ENCODE assay signal across 25 mouse cellular contexts in the genomic region with DNA sequence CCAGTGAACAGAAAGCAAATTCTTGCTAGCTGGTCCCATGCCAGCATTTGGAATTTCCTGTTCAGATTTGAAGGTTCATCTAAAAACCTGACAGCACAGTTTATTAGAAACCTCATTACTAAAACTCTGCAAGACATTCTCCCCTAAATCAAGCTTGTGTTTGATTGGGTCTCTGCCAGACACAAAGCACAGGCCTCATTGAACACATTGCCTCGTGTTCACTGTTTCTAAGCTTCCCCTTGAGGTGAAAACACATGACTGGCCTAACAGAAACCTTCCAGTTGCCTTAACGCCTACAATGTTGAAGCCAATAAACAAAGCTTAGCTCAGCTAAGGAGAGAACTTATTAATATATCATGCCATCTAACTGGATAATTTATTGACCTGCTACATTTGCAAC. TPM values are rescaled to one million over a fixed set of nuclear protein-coding genes. Genes with fewer than 3 reads are reported as not detected.
DNase-seq lines count a peak whose midpoint lies in the region; ATAC-seq lines count a peak whose summit lies in the region.
"Had no signal": no experiment of that assay in that cellular context is flagged by ENCODE, and none has a peak within 500 bp of the region (broad histone marks: within the 10 kb centered on the region; RNA-seq: fewer than 3 reads in every experiment).

No protein-coding gene starts in this region.

- ATAC-seq in embryonic facial prominence, embryonic 14.5 days (ENCODE audit: low read depth): no peak
- no peak for ATAC-seq in heart, embryonic 11.5 days (replicated peaks; ENCODE audit: insufficient number of reproducible peaks, low FRiP score, low TSS enrichment)
- ATAC-seq in limb, embryonic 12.5 days (ENCODE audit: insufficient number of reproducible peaks, insufficient read depth, low FRiP score, low TSS enrichment, low read depth): peak; percentile 75; the same call in 1 of the 2 replicates
- ATAC-seq: CD4-positive, CD25-positive, alpha-beta regulatory T cell, adult 4 months; inflammation-experienced regulatory T-cells, adult 6 months; intestine, postnatal 0 days had no signal

- H3K9ac ChIP-seq in embryonic facial prominence, embryonic 14.5 days (ENCODE audit: low read depth, low read length): no peak overlapping the region
- no peak overlapping the region for H3K9ac ChIP-seq in heart, embryonic 11.5 days (ENCODE audit: low read depth, low read length)
- no peak overlapping the region for H3K9ac ChIP-seq in limb, embryonic 12.5 days (replicated peaks)
- H3K9ac ChIP-seq: embryonic facial prominence, embryonic 13.5 days; hindbrain, embryonic 12.5 days had no signal

- peak; percentile 11 for DNase-seq in embryonic facial prominence, embryonic 14.5 days (ENCODE audit: low spot score)
- DNase-seq in embryonic facial prominence, embryonic 10.5 days (ENCODE audit: low spot score): no peak
- peak; percentile 11 for DNase-seq in heart, adult 11 months
- no peak for DNase-seq in limb, embryonic 10.5 days (ENCODE audit: low spot score)
- peak; percentile 1 for DNase-seq in forelimb bud, embryonic 11.5 days (ENCODE audit: low read depth, low spot score)
- DNase-seq in left cerebral cortex, adult 9 months (ENCODE audit: low spot score in 2 of 2): no peak
- DNase-seq: adrenal gland, adult 8-10 months; adrenal gland, postnatal 36 days; B cell, adult 2 months; cerebellum, adult 11-12 months; cerebellum, adult 9-10 months; cerebellum, postnatal 25 days; gastrocnemius, postnatal 25 days; heart, postnatal 10 days; heart, postnatal 4 days had no signal

- H3K27me3 ChIP-seq in embryonic facial prominence, embryonic 14.5 days (replicated peaks; ENCODE audit: control insufficient read depth, insufficient read depth, low read length): no peaks in the 10 kb centered on the region
- H3K27me3 ChIP-seq in embryonic facial prominence, embryonic 10.5 days (replicated peaks; ENCODE audit: low read depth, poor library complexity, severe bottlenecking): no peaks in the 10 kb centered on the region
- H3K27me3 ChIP-seq in heart, embryonic 11.5 days (ENCODE audit: control insufficient read depth, insufficient read depth, low read length): no peaks in the 10 kb centered on the region
- no peaks in the 10 kb centered on the region for H3K27me3 ChIP-seq in limb, embryonic 12.5 days
- no peaks in the 10 kb centered on the region for H3K27me3 ChIP-seq in limb, embryonic 10.5 days (ENCODE audit: low read depth, poor library complexity, severe bottlenecking)
- H3K27me3 ChIP-seq: embryonic facial prominence, embryonic 13.5 days; hindbrain, embryonic 12.5 days had no signal

- no peak overlapping the region for H3K4me2 ChIP-seq in embryonic facial prominence, embryonic 14.5 days (ENCODE audit: low read depth, low read length)
- H3K4me2 ChIP-seq in heart, embryonic 11.5 days: no peak overlapping the region
- H3K4me2 ChIP-seq in limb, embryonic 12.5 days: no peak overlapping the region
- H3K4me2 ChIP-seq: embryonic facial prominence, embryonic 13.5 days; hindbrain, embryonic 12.5 days had no signal

- no peak overlapping the region for H3K4me3 ChIP-seq in embryonic facial prominence, embryonic 14.5 days (ENCODE audit: low read depth, low read length)
- H3K4me3 ChIP-seq in embryonic facial prominence, embryonic 10.5 days: no peak overlapping the region
- no peak overlapping the region for H3K4me3 ChIP-seq in heart, embryonic 11.5 days (ENCODE audit: low read depth, low read length)
- no peak overlapping the region for H3K4me3 ChIP-seq in limb, embryonic 12.5 days (replicated peaks)
- no peak overlapping the region for H3K4me3 ChIP-seq in limb, embryonic 10.5 days
- H3K4me3 ChIP-seq: embryonic facial prominence, embryonic 13.5 days; forebrain, embryonic 10.5 days; hindbrain, embryonic 12.5 days had no signal

- no peaks in the 10 kb centered on the region for H3K36me3 ChIP-seq in embryonic facial prominence, embryonic 14.5 days (ENCODE audit: control insufficient read depth, insufficient read depth, low read length)
- H3K36me3 ChIP-seq in embryonic facial prominence, embryonic 10.5 days (replicated peaks): no peaks in the 10 kb centered on the region
- no peaks in the 10 kb centered on the region for H3K36me3 ChIP-seq in heart, embryonic 11.5 days (ENCODE audit: control insufficient read depth, insufficient read depth, low read length)
- H3K36me3 ChIP-seq in limb, embryonic 12.5 days: no peaks in the 10 kb centered on the region
- H3K36me3 ChIP-seq in limb, embryonic 10.5 days: no peaks in the 10 kb centered on the region
- H3K36me3 ChIP-seq: embryonic facial prominence, embryonic 13.5 days; forebrain, embryonic 10.5 days; G1E; hindbrain, embryonic 12.5 days had no signal

- no peaks in the 10 kb centered on the region for H3K9me3 ChIP-seq in embryonic facial prominence, embryonic 14.5 days (ENCODE audit: control insufficient read depth, low read length)
- no peaks in the 10 kb centered on the region for H3K9me3 ChIP-seq in embryonic facial prominence, embryonic 10.5 days
- H3K9me3 ChIP-seq in heart, embryonic 11.5 days (replicated peaks; ENCODE audit: control insufficient read depth, low read length): no peaks in the 10 kb centered on the region
- no peaks in the 10 kb centered on the region for H3K9me3 ChIP-seq in limb, embryonic 12.5 days
- H3K9me3 ChIP-seq in limb, embryonic 10.5 days (replicated peaks): no peaks in the 10 kb centered on the region
- H3K9me3 ChIP-seq: embryonic facial prominence, embryonic 13.5 days; forebrain, embryonic 10.5 days; hindbrain, embryonic 12.5 days had no signal

- H3K27ac ChIP-seq in embryonic facial prominence, embryonic 14.5 days (replicated peaks; ENCODE audit: low read depth, low read length): no peak overlapping the region
- H3K27ac ChIP-seq in embryonic facial prominence, embryonic 10.5 days (replicated peaks): no peak overlapping the region
- H3K27ac ChIP-seq in heart, embryonic 11.5 days (ENCODE audit: low read depth, low read length): no peak overlapping the region
- H3K27ac ChIP-seq in limb, embryonic 12.5 days: no peak overlapping the region
- H3K27ac ChIP-seq in limb, embryonic 10.5 days: no peak overlapping the region
- H3K27ac ChIP-seq: embryonic facial prominence, embryonic 13.5 days; forebrain, embryonic 10.5 days; hindbrain, embryonic 12.5 days had no signal

- H3K4me1 ChIP-seq in embryonic facial prominence, embryonic 14.5 days (ENCODE audit: control insufficient read depth, insufficient read depth, low read length): no peaks in the 10 kb centered on the region
- H3K4me1 ChIP-seq in embryonic facial prominence, embryonic 10.5 days: no peaks in the 10 kb centered on the region
- H3K4me1 ChIP-seq in heart, embryonic 11.5 days (ENCODE audit: control insufficient read depth, insufficient read depth, low read length): no peaks in the 10 kb centered on the region
- no peaks in the 10 kb centered on the region for H3K4me1 ChIP-seq in limb, embryonic 12.5 days (replicated peaks)
- H3K4me1 ChIP-seq in limb, embryonic 10.5 days: no peaks in the 10 kb centered on the region
- H3K4me1 ChIP-seq: embryonic facial prominence, embryonic 13.5 days; forebrain, embryonic 10.5 days; hindbrain, embryonic 12.5 days had no signal

- WGBS in embryonic facial prominence, embryonic 14.5 days: 45% methylated on average over 2 of the region's 2 CpGs
- 71% methylated on average over 2 of the region's 2 CpGs for WGBS in embryonic facial prominence, embryonic 10.5 days
- WGBS in heart, embryonic 11.5 days (ENCODE audit: insufficient replicate concordance): 66% methylated on average over 2 of the region's 2 CpGs
- 24% methylated on average over 2 of the region's 2 CpGs for WGBS in limb, embryonic 12.5 days
- WGBS in limb, embryonic 10.5 days: 73% methylated on average over 2 of the region's 2 CpGs

RNA-seq across cellular contexts. Expression of gene Tyrp1, which starts 5.7 kb away (rescaled TPM):
- 0.79 and 1.9 TPM in 2 replicates for polyA plus RNA-seq in embryonic facial prominence, embryonic 14.5 days (2014; fragmentation: Nextera tagmentation; extraction: Ambion mirVana)
- 0.40 and 1.1 TPM in 2 replicates for polyA plus RNA-seq in embryonic facial prominence, embryonic 10.5 days (2016; fragmentation: Nextera tagmentation; extraction: Ambion mirVana)
- polyA plus RNA-seq in heart, embryonic 11.5 days (2014; fragmentation: Nextera tagmentation; extraction: Ambion mirVana): not detected in 2 replicates
- polyA plus RNA-seq in limb, embryonic 12.5 days (2016; fragmentation: Nextera tagmentation; extraction: Ambion mirVana): 0.15 and 0.33 TPM in 2 replicates
- polyA plus RNA-seq in limb, embryonic 10.5 days (2016; fragmentation: Nextera tagmentation; extraction: Ambion mirVana): not detected in 2 replicates
- polyA plus RNA-seq: CD4-positive, CD25-positive, alpha-beta regulatory T cell, adult 4 months; G1E; heart, embryonic 14.5 days; inflammation-experienced regulatory T-cells, adult 6 months; intestine, postnatal 0 days had no signal

Comparison
In these comparisons a context has a peak if more than half of its experiments do, and no peak if none do; other contexts are left out.
1. DNase-seq: peak in embryonic facial prominence, embryonic 14.5 days (single experiment), heart, adult 11 months (single experiment) and forelimb bud, embryonic 11.5 days (single experiment); none in embryonic facial prominence, embryonic 10.5 days (single experiment), limb, embryonic 10.5 days (single experiment) and left cerebral cortex, adult 9 months (0 of 2).